Mouse (Mus musculus) ovary, postnatal 14 days (tissue): ENCODE data around the gene Jarid2.
A peak's percentile ranks its signal among the peaks of the same experiment; 100 is the strongest.

Experiments used
- DNase-seq: peaks from one replicate; pipeline ENCODE4 v3.0.0; 2022; ENCODE audit warnings: low spot score

Jarid2 gene

DNA sequence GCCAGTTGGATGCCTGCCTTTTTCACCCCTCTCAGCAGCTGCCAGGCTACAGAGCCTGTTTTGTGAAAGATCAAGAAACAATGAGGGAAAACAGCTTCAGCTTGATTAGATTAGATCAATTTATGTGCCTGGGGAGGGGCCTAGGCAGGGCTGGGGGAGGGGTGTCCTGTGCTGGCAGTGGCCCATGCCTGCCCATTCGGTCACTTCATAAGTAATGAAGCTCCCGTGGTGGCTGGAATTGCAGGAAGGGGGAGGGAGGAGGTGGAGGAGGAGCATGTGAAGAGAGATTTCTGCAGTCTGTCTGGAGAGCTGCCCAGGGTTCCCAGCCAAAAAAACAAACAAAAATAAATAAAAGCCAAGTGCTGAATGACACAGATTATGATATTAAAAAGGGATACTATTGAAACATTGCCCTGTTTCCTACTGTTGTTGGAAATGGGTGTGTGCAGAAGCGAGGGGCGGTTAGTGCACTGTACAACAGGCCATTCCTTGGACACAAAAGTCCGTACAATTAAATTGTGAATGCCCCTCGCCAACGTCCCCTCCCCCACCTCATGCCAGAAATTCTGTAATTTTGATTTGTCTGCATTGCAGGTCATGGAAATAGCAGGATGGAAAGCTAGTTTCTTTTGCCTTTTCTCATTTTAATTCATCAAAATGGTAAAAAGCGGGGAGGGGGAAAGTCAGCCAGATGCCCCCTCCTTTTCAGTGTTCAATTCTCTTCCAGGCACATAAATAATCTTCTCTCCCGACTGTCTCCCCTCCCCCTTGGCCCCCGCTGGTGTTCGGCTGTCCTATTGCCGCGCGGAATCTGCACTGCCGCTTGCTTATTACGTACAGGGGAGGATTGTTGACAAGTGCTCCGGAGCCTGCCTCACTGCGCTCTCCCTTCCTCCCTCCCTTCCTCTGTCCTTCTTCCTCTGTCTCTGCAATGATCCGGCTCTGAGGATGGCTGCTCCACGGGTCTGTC lies 110.9 kb downstream of the Jarid2 start:
- peak; percentile 62 for DNase-seq

DNA sequence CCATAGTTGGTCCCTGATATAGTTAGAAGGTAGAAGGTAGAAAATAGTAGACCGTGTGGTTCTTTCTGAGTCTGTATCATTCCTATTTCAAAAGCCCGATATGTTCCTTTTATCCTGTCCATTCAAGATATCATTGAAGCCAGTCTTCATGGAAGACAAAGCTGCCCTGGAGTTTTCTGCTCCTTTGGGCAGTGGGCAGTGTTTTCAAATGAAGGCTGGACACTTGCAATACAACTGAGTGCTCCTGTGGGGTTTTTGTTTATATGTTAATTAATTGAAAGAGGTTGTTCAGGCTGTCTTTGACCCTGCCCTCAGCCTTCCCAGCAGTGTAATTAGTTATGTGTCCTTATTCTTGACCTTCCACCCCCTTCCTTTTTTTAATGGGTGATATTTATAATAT lies 122.2 kb downstream of the Jarid2 start:
- no peak for DNase-seq

DNA sequence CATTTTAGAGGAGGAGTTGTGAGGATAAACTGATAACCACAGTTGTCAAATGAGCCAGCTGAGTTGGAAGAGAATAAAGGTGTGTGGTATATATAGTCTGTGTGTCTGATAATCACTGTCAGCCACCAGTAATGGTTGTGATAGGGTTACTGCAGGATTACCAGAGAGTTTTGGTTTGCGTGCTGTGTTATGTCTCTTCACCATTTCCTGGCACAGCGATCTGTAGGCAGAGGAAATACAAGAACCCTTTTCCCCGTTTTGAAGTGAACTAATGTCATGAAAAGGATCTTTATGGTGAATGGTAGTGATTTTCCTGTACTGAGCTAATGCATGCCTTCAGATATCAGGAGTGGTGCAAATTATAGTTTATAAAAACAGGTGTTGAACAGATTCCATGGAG lies 122.8 kb downstream of the Jarid2 start:
- DNase-seq = no peak

GRCm38 (mm10) chr13:44865566-44865965 lies 136.3 kb downstream of the Jarid2 start:
- no peak for DNase-seq

- DNase-seq = no peak
Measured at GRCm38 (mm10) chr13:44868037-44868650, 138.9 kb downstream of the Jarid2 start.

DNA sequence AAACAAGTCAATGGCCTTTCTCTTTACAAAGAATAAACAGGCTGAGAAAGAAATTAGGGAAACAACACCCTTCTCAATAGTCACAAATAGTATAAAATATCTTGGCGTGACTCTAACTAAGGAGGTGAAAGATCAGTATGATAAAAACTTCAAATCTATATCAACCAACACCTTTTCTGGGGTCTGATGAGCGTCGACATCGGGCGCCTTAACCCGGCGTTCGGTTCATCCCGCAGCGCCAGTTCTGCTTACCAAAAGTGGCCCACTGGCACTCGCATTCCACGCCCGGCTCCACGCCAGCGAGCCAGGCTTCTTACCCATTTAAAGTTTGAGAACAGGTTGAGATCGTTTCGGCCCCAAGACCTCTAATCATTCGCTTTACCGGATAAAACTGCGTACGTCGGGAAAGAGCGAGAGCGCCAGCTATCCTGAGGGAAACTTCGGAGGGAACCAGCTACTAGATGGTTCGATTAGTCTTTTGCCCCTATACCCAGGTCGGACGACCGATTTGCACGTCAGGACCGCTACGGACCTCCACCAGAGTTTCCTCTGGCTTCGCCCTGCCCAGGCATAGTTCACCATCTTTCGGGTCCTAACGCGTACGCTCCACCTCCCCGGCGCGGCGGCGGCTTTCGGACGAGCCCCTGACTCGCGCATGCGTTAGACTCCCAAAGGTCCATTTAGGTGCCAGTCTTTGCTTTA lies 140.3 kb downstream of the Jarid2 start:
- DNase-seq = peak; percentile 100

DNA sequence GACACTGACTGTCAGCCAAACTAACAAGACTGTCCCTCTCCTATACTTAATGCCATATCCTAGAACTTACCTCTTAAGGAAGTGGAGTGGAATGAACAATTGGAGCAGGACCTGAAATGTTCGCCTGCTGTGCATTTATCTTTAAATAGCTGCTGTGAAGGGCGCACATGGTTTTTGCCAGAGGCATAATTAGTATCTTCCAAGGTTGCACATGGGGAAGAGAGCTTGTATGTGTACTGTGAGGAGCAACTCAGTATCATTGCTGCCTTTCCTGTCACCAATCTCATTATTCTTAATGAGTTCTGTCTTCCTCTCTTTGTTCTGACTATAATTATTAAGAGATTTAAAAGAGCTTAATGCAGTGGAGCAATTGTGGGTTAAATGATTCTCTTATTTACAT lies 147.5 kb downstream of the Jarid2 start:
- DNase-seq = no peak

GRCm38 (mm10) chr13:44881001-44881400 lies 151.7 kb downstream of the Jarid2 start:
- DNase-seq = no peak

DNA sequence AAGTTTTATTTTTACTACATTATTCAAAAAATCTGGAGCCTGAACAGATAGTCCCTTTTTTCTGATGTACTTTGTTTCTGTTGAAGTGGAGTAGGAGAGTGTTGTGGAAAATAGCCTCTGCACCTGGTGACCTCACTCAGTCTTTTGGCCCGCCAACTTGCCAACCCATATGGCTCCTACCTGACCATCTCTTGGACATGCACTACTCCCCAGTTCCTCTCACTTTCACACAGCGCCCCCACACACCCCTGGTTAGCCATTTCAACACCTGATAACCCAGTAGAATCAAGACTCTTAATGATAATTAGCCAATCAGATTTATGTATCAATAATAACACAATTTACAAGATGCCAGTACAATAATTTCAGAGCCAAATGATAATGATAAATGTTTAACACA lies 156.9 kb downstream of the Jarid2 start:
- no peak for DNase-seq

DNA sequence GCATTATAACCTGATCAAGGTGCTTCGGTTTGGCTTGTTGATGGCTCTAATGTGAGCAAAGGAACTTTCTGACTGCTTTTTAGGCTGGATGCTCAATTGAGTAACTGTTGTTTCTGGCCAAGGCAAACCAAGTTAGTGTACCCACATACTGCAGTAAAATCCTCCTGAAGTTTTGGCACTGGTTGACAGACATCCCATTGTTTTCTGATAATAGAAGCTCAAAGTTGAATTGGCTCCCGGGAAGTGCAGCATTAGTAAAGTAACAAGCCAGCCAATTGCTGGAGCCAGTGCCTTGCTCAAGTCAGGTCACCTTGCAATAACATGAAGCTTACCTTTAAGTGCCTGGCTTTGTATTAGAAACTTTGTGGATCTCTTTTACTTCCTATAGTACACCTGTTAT lies 161.3 kb downstream of the Jarid2 start:
- no peak for DNase-seq

- DNase-seq = no peak
Measured at GRCm38 (mm10) chr13:44891813-44892730, 162.8 kb downstream of the Jarid2 start.

DNA sequence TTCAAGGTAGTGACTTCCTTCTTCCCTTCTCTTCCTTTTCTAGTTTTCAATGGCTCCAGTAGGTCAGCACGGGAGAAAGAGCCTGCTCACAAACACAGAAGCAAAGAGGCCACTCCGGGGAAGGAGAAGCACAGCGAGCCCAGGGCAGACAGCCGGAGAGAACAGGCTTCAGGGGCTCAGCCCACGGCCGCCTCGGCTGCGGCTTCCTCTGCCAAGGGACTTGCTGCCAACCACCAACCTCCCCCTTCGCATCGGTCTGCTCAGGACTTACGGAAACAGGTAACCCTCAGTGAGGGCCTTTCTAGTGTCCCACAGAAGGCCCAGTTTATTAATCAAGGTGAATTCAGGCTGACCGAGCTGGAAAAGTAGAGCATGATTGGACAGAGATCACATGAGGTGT lies 166.9 kb downstream of the Jarid2 start:
- no peak for DNase-seq

- no peak for DNase-seq
Measured at GRCm38 (mm10) chr13:44902299-44902698, 173.0 kb downstream of the Jarid2 start.

DNA sequence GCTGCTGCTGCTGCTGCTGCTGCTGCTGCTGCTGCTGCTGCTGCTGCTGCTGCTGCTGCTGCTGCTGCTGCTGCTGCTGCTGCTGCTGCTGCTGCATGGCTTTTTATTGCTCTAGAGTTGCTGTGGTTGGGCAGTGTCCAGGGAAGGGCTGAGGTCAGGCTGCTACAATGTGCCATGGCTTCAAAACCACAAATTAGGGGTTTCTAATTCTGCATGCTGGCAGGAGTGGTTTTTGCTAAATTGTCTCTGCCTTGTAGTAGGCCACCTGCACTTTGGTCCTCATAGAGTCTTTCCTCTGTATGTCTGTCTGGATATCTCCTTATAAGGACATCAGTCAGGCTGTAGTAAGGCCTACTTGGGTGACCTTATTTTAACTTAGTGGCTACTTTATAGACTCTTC lies 174.1 kb downstream of the Jarid2 start:
- DNase-seq = no peak

GRCm38 (mm10) chr13:44904271-44904670 lies 175.0 kb downstream of the Jarid2 start:
- no peak for DNase-seq

DNA sequence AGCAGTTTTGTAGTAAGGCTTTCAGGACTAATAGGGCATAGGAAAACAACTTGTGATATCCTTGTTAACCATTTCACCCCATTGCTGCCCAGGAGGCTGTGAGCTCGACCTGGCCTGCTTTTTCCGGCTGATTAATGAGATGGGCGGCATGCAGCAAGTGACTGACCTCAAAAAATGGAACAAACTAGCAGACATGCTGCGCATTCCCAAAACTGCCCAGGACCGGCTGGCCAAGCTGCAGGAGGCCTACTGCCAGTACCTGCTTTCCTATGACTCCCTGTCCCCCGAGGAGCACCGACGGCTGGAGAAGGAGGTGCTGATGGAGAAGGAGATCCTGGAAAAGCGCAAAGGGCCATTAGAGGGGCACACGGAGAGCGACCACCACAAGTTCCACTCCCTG lies 176.9 kb downstream of the Jarid2 start:
- DNase-seq = no peak

DNA sequence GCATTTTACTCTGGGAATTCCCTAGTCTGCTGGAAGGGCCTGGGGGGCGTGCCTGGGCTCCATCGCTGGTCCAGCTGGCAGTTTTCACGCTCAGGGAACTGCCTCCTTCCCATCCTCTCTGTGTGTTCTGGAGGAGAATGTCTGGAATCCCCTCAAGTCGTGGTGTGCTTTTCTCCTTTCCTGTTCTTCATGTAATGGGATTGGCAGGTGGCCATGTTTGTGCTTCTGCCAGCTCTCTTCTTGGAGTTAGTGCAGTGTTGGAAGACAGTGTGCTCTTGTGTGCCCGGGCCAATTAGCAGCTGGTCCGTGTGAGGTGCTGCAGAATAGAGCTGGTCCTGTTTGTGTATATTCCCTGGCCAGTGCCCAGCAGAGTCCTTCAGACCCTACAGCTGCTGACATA lies 178.4 kb downstream of the Jarid2 start:
- DNase-seq = peak; percentile 86

GRCm38 (mm10) chr13:44908790-44909189 lies 179.5 kb downstream of the Jarid2 start:
- no peak for DNase-seq

DNA sequence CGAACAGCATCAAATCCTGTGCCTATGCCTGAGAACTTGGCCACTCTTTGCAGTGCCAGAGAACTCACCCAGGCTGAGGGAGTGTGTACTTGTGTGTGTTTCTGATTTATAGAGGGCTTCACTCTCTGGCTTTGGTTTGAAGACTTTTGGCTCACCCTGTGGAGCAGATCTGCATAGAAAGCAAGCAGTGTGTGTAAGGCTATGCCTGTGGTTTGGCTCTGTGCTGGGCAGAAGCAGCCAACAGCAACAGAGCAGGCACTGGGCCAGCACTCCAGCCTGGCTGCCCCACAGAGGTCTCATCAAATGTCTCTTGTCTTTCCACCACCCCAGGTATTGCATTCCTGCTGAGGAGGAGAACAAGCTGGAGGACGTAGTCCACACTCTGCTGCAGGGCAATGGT lies 183.6 kb downstream of the Jarid2 start:
- peak; percentile 58 for DNase-seq

DNA sequence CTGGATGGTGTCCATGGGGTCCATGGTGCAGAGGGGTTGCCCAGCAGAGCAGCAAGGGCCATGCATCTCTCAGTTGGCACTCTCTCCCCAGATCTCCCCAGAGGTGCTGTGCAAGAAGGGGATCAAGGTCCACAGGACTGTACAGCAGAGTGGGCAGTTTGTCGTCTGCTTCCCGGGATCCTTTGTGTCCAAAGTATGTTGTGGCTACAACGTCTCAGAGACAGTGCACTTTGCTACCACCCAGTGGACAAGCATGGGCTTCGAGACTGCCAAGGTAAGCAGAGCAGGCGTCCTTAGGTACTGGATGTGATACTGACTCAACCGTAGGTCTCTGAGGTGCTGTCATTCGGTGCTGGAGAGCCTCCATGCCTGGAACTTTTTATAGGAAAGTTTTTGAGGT lies 184.3 kb downstream of the Jarid2 start:
- DNase-seq = no peak

GRCm38 (mm10) chr13:44915382-44915781 lies 186.1 kb downstream of the Jarid2 start:
- no peak for DNase-seq

DNA sequence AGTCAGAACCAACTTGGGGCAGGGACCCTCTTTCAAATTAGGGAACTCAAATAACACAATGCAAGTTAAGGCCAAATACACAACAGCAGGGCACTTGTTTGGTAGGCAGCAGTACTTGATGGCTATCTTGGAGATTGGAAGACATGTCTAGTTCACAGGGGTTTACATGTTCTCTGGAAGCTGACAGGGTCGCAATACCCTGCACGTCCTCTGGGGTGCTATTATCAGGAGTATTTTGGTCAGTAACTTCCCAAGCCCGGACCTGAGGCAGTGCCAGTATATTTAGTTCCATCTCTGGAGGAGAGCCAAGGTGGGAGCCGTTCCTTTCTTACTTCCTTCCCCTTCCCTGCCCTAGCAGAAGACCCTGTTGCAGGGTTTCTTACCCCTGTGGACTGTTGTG lies 186.7 kb downstream of the Jarid2 start:
- DNase-seq = no peak
